Mouse (Mus musculus): ENCODE data around the gene Pcnx3. TPM values are rescaled to one million over a fixed set of nuclear protein-coding genes. Genes with fewer than 3 reads are reported as not detected.
A peak's percentile ranks its signal among the peaks of the same experiment; 100 is the strongest.

Pcnx3 gene
- polyA plus RNA-seq, 1 experiment from 2014 or later = 26.8 TPM

GRCm38 (mm10) chr19:5704801-5705571, 16.3 kb upstream of the Pcnx3 start:
- Histone ChIP-seq H3K27ac (peak overlapping the region; percentile 32; the same call in 1 of the 2 replicates), H3K4me1 (peaks cover 12% of the 10 kb centered on the region), H3K9me3 (no peaks in the 10 kb centered on the region), H3K27me3 (ENCODE audit: poor library complexity, severe bottlenecking) (no peaks in the 10 kb centered on the region), H3K36me3 (replicated peaks) (peaks cover 74% of the 10 kb centered on the region), H3K4me3 (no peak overlapping the region)
- no peak for DNase-seq (ENCODE audit: extremely low spot score, low spot score)
- WGBS = 52% methylated on average over 10 of the region's 10 CpGs

- Histone ChIP-seq H3K27ac (peak within 1 kb of the TSS; percentile 32; the same call in 1 of the 2 replicates), H3K27me3 (ENCODE audit: poor library complexity, severe bottlenecking) (no peaks in the 10 kb centered on the region), H3K36me3 (replicated peaks) (peaks cover 75% of the 10 kb centered on the region), H3K4me1 (peaks cover 12% of the 10 kb centered on the region), H3K9me3 (no peaks in the 10 kb centered on the region), H3K4me3 (no peak within 1 kb of the TSS)
- no peak for DNase-seq (ENCODE audit: extremely low spot score, low spot score)
- 79% methylated on average over 17 of the region's 17 CpGs for WGBS
Measured at GRCm38 (mm10) chr19:5704163-5704800, 15.6 kb upstream of the Pcnx3 start, which contains the start of gene Kcnk7. Gene Kcnk7, plus strand, starts transcription at chr19:5704367.

- peak overlapping the region; percentile 48; the same call in 1 of the 2 replicates for H3K27ac ChIP-seq
- peaks cover 13% of the 10 kb centered on the region for H3K27me3 ChIP-seq (ENCODE audit: poor library complexity, severe bottlenecking)
- peaks cover 98% of the 10 kb centered on the region for H3K36me3 ChIP-seq (replicated peaks)
- H3K4me3 ChIP-seq = peak overlapping the region; percentile 53
- H3K4me1 ChIP-seq = peaks cover 42% of the 10 kb centered on the region
- DNase-seq (ENCODE audit: extremely low spot score, low spot score) = peak; percentile 63
- H3K9me3 ChIP-seq = no peaks in the 10 kb centered on the region
- WGBS = 9% methylated on average over 41 of the region's 41 CpGs
Measured at GRCm38 (mm10) chr19:5695849-5696462, 7.2 kb upstream of the Pcnx3 start.

- DNase-seq (ENCODE audit: extremely low spot score, low spot score) = no peak
- Histone ChIP-seq H3K27ac (no peak overlapping the region), H3K27me3 (ENCODE audit: poor library complexity, severe bottlenecking) (peaks cover 13% of the 10 kb centered on the region), H3K9me3 (no peaks in the 10 kb centered on the region), H3K36me3 (replicated peaks) (peaks cover 85% of the 10 kb centered on the region), H3K4me1 (peaks cover 60% of the 10 kb centered on the region), H3K4me3 (no peak overlapping the region)
- 92% methylated on average over 6 of the region's 6 CpGs for WGBS
Measured at GRCm38 (mm10) chr19:5693801-5694200, 5.1 kb upstream of the Pcnx3 start.

GRCm38 (mm10) chr19:5692913-5693396, 4.2 kb upstream of the Pcnx3 start:
- WGBS = 85% methylated on average over 10 of the region's 10 CpGs
- Histone ChIP-seq H3K4me1 (peaks cover 63% of the 10 kb centered on the region), H3K9me3 (no peaks in the 10 kb centered on the region), H3K27ac (peak overlapping the region; percentile 89), H3K27me3 (ENCODE audit: poor library complexity, severe bottlenecking) (peaks cover 13% of the 10 kb centered on the region), H3K36me3 (replicated peaks) (peaks cover 76% of the 10 kb centered on the region), H3K4me3 (peak overlapping the region; percentile 94)
- DNase-seq (ENCODE audit: extremely low spot score, low spot score) = no peak

GRCm38 (mm10) chr19:5692086-5692912, 3.6 kb upstream of the Pcnx3 start:
- Histone ChIP-seq H3K36me3 (replicated peaks) (peaks cover 70% of the 10 kb centered on the region), H3K4me1 (peaks cover 70% of the 10 kb centered on the region), H3K27ac (peak overlapping the region; percentile 89), H3K4me3 (peak overlapping the region; percentile 94), H3K27me3 (ENCODE audit: poor library complexity, severe bottlenecking) (peaks cover 13% of the 10 kb centered on the region), H3K9me3 (no peaks in the 10 kb centered on the region)
- DNase-seq (ENCODE audit: extremely low spot score, low spot score) = no peak
- 61% methylated on average over 10 of the region's 10 CpGs for WGBS

- Histone ChIP-seq H3K36me3 (replicated peaks) (peaks cover 70% of the 10 kb centered on the region), H3K27me3 (ENCODE audit: poor library complexity, severe bottlenecking) (peaks cover 13% of the 10 kb centered on the region), H3K4me1 (peaks cover 72% of the 10 kb centered on the region), H3K9me3 (no peaks in the 10 kb centered on the region), H3K27ac (peak overlapping the region; percentile 89), H3K4me3 (peak overlapping the region; percentile 94)
- WGBS = 89% methylated on average over 5 of the region's 5 CpGs
- no peak for DNase-seq (ENCODE audit: extremely low spot score, low spot score)
Measured at GRCm38 (mm10) chr19:5691601-5692000, 2.9 kb upstream of the Pcnx3 start.

GRCm38 (mm10) chr19:5690343-5690735, 1.6 kb upstream of the Pcnx3 start:
- DNase-seq (ENCODE audit: extremely low spot score, low spot score) = no peak
- H3K4me3 ChIP-seq = peak overlapping the region; percentile 94
- peaks cover 70% of the 10 kb centered on the region for H3K36me3 ChIP-seq (replicated peaks)
- WGBS = 77% methylated on average over 15 of the region's 15 CpGs
- H3K27me3 ChIP-seq (ENCODE audit: poor library complexity, severe bottlenecking) = peaks cover 6% of the 10 kb centered on the region
- H3K4me1 ChIP-seq = peaks cover 59% of the 10 kb centered on the region
- H3K9me3 ChIP-seq = no peaks in the 10 kb centered on the region
- peak overlapping the region; percentile 89 for H3K27ac ChIP-seq

- H3K4me3 ChIP-seq = peak overlapping the region; percentile 94
- H3K27me3 ChIP-seq (ENCODE audit: poor library complexity, severe bottlenecking) = peaks cover under 1% of the 10 kb centered on the region; the same call in 1 of the 2 replicates
- DNase-seq (ENCODE audit: extremely low spot score, low spot score) = peak; percentile 74
- peak overlapping the region; percentile 89 for H3K27ac ChIP-seq
- WGBS = 14% methylated on average over 42 of the region's 42 CpGs
- H3K4me1 ChIP-seq = peaks cover 55% of the 10 kb centered on the region
- H3K9me3 ChIP-seq = no peaks in the 10 kb centered on the region
- H3K36me3 ChIP-seq (replicated peaks) = peaks cover 70% of the 10 kb centered on the region
Measured at GRCm38 (mm10) chr19:5689565-5690342, 1.0 kb upstream of the Pcnx3 start.

- H3K4me3 ChIP-seq = peak overlapping the region; percentile 94
- no peaks in the 10 kb centered on the region for H3K27me3 ChIP-seq (ENCODE audit: poor library complexity, severe bottlenecking)
- under 1% methylated on average over 7 of the region's 7 CpGs for WGBS
- no peak for DNase-seq (ENCODE audit: extremely low spot score, low spot score)
- H3K36me3 ChIP-seq (replicated peaks) = peaks cover 72% of the 10 kb centered on the region
- H3K9me3 ChIP-seq = no peaks in the 10 kb centered on the region
- peak overlapping the region; percentile 89 for H3K27ac ChIP-seq
- peaks cover 55% of the 10 kb centered on the region for H3K4me1 ChIP-seq
Measured at GRCm38 (mm10) chr19:5689088-5689428, 350 bp upstream of the Pcnx3 start.

- Histone ChIP-seq H3K4me1 (peaks cover 49% of the 10 kb centered on the region), H3K27me3 (ENCODE audit: poor library complexity, severe bottlenecking) (no peaks in the 10 kb centered on the region), H3K4me3 (peak overlapping the region; percentile 94), H3K27ac (peak overlapping the region; percentile 89), H3K36me3 (replicated peaks) (peaks cover 72% of the 10 kb centered on the region), H3K9me3 (no peaks in the 10 kb centered on the region)
- WGBS = 19% methylated on average over 9 of the region's 9 CpGs
- no peak for DNase-seq (ENCODE audit: extremely low spot score, low spot score)
Measured at GRCm38 (mm10) chr19:5687738-5688137, 970 bp downstream of the Pcnx3 start.

Measured in forebrain, embryonic 10.5 days (tissue).